Mouse (Mus musculus) hindbrain, embryonic 14.5 days (tissue): ENCODE data around the gene Trdmt1. TPM values are rescaled to one million over a fixed set of nuclear protein-coding genes. Genes with fewer than 3 reads are reported as not detected.
"Not testable (repeated sequence)": the region's sequence is repeated elsewhere in the genome, so short reads cannot be mapped to it uniquely, and the experiment has no call there.

Experiments used
- ATAC-seq: fragments of 200-750 bp; cut with Nextera tagmentation; 2 replicates; pipeline ENCODE4 v1.8.0; 2017; ENCODE audit warnings: moderate number of reproducible peaks, mild to moderate bottlenecking, moderate TSS enrichment, moderate library complexity; ENCODE audit not compliant: low FRiP score
- DNase-seq: peaks from one replicate; pipeline ENCODE4 v3.0.0-alpha.2; 2015; ENCODE audit warnings: low spot score
- H3K27ac ChIP-seq: fragments of 300-500 bp; sonication (generic); 2 replicates; pipeline ENCODE4 v1.5.1; 2014; ENCODE audit warnings: mild to moderate bottlenecking, moderate library complexity
- H3K27me3 ChIP-seq: fragments of 300-500 bp; sonication (generic); 2 replicates; pipeline ENCODE4 v1.6.1; 2014; ENCODE audit warnings: mild to moderate bottlenecking, low read length, mixed read lengths; ENCODE audit not compliant: control insufficient read depth, insufficient read depth
- H3K36me3 ChIP-seq: fragments of 300-500 bp; sonication (generic); replicated peaks from 2 replicates; pipeline ENCODE4 v1.6.1; 2014; ENCODE audit not compliant: control insufficient read depth, insufficient read depth
- H3K4me1 ChIP-seq: fragments of 300-500 bp; sonication (generic); replicated peaks from 2 replicates; pipeline ENCODE4 v1.6.1; 2014; ENCODE audit warnings: antibody characterized with exemption, low read length, mixed read lengths; ENCODE audit not compliant: control insufficient read depth, insufficient read depth
- H3K4me2 ChIP-seq: fragments of 300-500 bp; sonication (generic); replicated peaks from 2 replicates; pipeline ENCODE4 v1.6.1; 2014; ENCODE audit warnings: mild to moderate bottlenecking, moderate library complexity
- H3K4me3 ChIP-seq: fragments of 300-500 bp; sonication (generic); replicated peaks from 2 replicates; pipeline ENCODE4 v1.5.1; 2014; ENCODE audit warnings: mild to moderate bottlenecking, low read length
- H3K9ac ChIP-seq: fragments of 300-500 bp; sonication (generic); 2 replicates; pipeline ENCODE4 v1.6.1; 2014
- H3K9me3 ChIP-seq: fragments of 300-500 bp; sonication (generic); 2 replicates; pipeline ENCODE4 v1.6.1; 2016; ENCODE audit warnings: low read length; ENCODE audit not compliant: control insufficient read depth
- WGBS: fragments of 180-500 bp; shearing (Covaris S2); extraction: QIAGEN DNeasy Blood & Tissue Kit; methylation state at CpG from one replicate; pipeline ENCODE4 v1.1.7; 2014; 5-methylcytosine and 5-hydroxymethylcytosine counted together
- polyA plus RNA-seq: library from polyadenylated mRNA; unstranded; fragments of >200 nt; fragmentation: Nextera tagmentation; extraction: Ambion mirVana; gene quantifications from 2 replicates; pipeline ENCODE4 v1.2.1, GENCODE M21; 2014

The Trdmt1 gene
- 8.2 and 11.7 TPM in 2 replicates for polyA plus RNA-seq

GRCm38 (mm10) chr2:13544193-13544824 lies at the start of gene Trdmt1:
Trdmt1 (minus strand) TSS chr2:13544668.
- H3K36me3 ChIP-seq: no peaks in the 10 kb centered on the region
- H3K4me1 ChIP-seq: no peaks in the 10 kb centered on the region
- ATAC-seq: peak; percentile 97
- peak within 1 kb of the TSS; percentile 48 for H3K4me2 ChIP-seq
- DNase-seq: peak; percentile 75
- peak within 1 kb of the TSS; percentile 77 for H3K9ac ChIP-seq
- H3K27ac ChIP-seq: peak within 1 kb of the TSS; percentile 86
- H3K4me3 ChIP-seq: peak within 1 kb of the TSS; percentile 56
- H3K27me3 ChIP-seq: no peaks in the 10 kb centered on the region
- H3K9me3 ChIP-seq: no peaks in the 10 kb centered on the region
- WGBS: under 1% methylated on average over 39 of the region's 39 CpGs

GRCm38 (mm10) chr2:13593328-13593727 lies 48.9 kb upstream of the Trdmt1 start:
- no peak for ATAC-seq
- Histone ChIP-seq H3K4me2 (no peak overlapping the region), H3K27me3 (no peaks in the 10 kb centered on the region), H3K9me3 (no peaks in the 10 kb centered on the region), H3K4me3 (no peak overlapping the region), H3K27ac (no peak overlapping the region), H3K36me3 (no peaks in the 10 kb centered on the region), H3K9ac (no peak overlapping the region), H3K4me1 (no peaks in the 10 kb centered on the region)
- WGBS: 88% methylated on average over 4 of the region's 4 CpGs
- no peak for DNase-seq

- not testable (repeated sequence) for H3K4me2 ChIP-seq, H3K27ac ChIP-seq, H3K4me3 ChIP-seq, H3K9me3 ChIP-seq, DNase-seq, H3K27me3 ChIP-seq, H3K4me1 ChIP-seq, H3K9ac ChIP-seq, ATAC-seq
- H3K36me3 ChIP-seq: peaks cover 39% of the 10 kb centered on the region
These were observed 39.3 kb upstream of the Trdmt1 start for GRCm38 (mm10) chr2:13583746-13584145.

GRCm38 (mm10) chr2:13582184-13582583 lies 37.7 kb upstream of the Trdmt1 start:
- WGBS: 87% methylated on average over 3 of the region's 3 CpGs
- Histone ChIP-seq H3K9ac (no peak overlapping the region), H3K4me3 (no peak overlapping the region), H3K4me2 (no peak overlapping the region), H3K9me3 (no peaks in the 10 kb centered on the region), H3K4me1 (no peaks in the 10 kb centered on the region), H3K36me3 (peaks cover 51% of the 10 kb centered on the region), H3K27ac (no peak overlapping the region), H3K27me3 (no peaks in the 10 kb centered on the region)
- ATAC-seq (no peak), DNase-seq (no peak)

GRCm38 (mm10) chr2:13579991-13580390 lies 35.5 kb upstream of the Trdmt1 start:
- Histone ChIP-seq H3K9me3 (no peaks in the 10 kb centered on the region), H3K27ac (no peak overlapping the region), H3K27me3 (no peaks in the 10 kb centered on the region), H3K4me3 (no peak overlapping the region), H3K36me3 (peaks cover 54% of the 10 kb centered on the region), H3K4me2 (no peak overlapping the region), H3K4me1 (peaks cover 3% of the 10 kb centered on the region; the same call in 1 of the 2 replicates), H3K9ac (no peak overlapping the region)
- no peak for ATAC-seq
- no peak for DNase-seq
- 63% methylated on average over 11 of the region's 11 CpGs for WGBS

GRCm38 (mm10) chr2:13579315-13579714 lies 34.8 kb upstream of the Trdmt1 start:
- Histone ChIP-seq H3K27me3 (no peaks in the 10 kb centered on the region), H3K4me3 (no peak overlapping the region), H3K9me3 (no peaks in the 10 kb centered on the region), H3K27ac (no peak overlapping the region), H3K4me2 (no peak overlapping the region), H3K9ac (no peak overlapping the region), H3K4me1 (peaks cover 3% of the 10 kb centered on the region; the same call in 1 of the 2 replicates), H3K36me3 (peaks cover 54% of the 10 kb centered on the region)
- whole genome bisulfite sequencing: 92% methylated on average over 8 of the region's 8 CpGs
- ATAC-seq: no peak
- DNase-seq: no peak

GRCm38 (mm10) chr2:13578473-13579152 lies 34.1 kb upstream of the Trdmt1 start:
- Histone ChIP-seq H3K36me3 (peaks cover 54% of the 10 kb centered on the region), H3K4me1 (peaks cover 3% of the 10 kb centered on the region; the same call in 1 of the 2 replicates), H3K27me3 (no peaks in the 10 kb centered on the region), H3K4me3 (no peak overlapping the region), H3K9me3 (no peaks in the 10 kb centered on the region), H3K27ac (no peak overlapping the region), H3K4me2 (peak overlapping the region; percentile 11), H3K9ac (no peak overlapping the region)
- no peak for ATAC-seq
- DNase-seq: no peak
- 52% methylated on average over 14 of the region's 14 CpGs for WGBS

- Histone ChIP-seq H3K4me2 (peak overlapping the region; percentile 44), H3K27ac (no peak overlapping the region), H3K4me1 (peaks cover 13% of the 10 kb centered on the region; the same call in 1 of the 2 replicates), H3K9ac (no peak overlapping the region), H3K4me3 (peak overlapping the region; percentile 14; the same call in 1 of the 2 replicates), H3K36me3 (peaks cover 48% of the 10 kb centered on the region), H3K9me3 (no peaks in the 10 kb centered on the region), H3K27me3 (no peaks in the 10 kb centered on the region)
- DNase-seq (no peak), ATAC-seq (no peak)
- WGBS: 98% methylated on average over 1 of the region's 1 CpGs
These were observed 32.9 kb upstream of the Trdmt1 start for GRCm38 (mm10) chr2:13577399-13577798.

- 3% methylated on average over 6 of the region's 6 CpGs for WGBS
- H3K4me2 ChIP-seq: peak overlapping the region; percentile 85
- ATAC-seq (peak; percentile 32), DNase-seq (peak; percentile 48)
- no peaks in the 10 kb centered on the region for H3K27me3 ChIP-seq
- H3K9me3 ChIP-seq: no peaks in the 10 kb centered on the region
- H3K36me3 ChIP-seq: peaks cover 34% of the 10 kb centered on the region
- H3K4me3 ChIP-seq: peak overlapping the region; percentile 74
- peaks cover 18% of the 10 kb centered on the region; the same call in 1 of the 2 replicates for H3K4me1 ChIP-seq
- H3K9ac ChIP-seq: peak overlapping the region; percentile 80
- peak overlapping the region; percentile 91; the same call in 1 of the 2 replicates for H3K27ac ChIP-seq
These were observed 31.5 kb upstream of the Trdmt1 start for GRCm38 (mm10) chr2:13575926-13576325.
